Mouse (Mus musculus) cerebellum, adult 2 months (tissue): ENCODE results near the gene Nek5. TPM values are rescaled to one million over a fixed set of nuclear protein-coding genes. Genes with fewer than 3 reads are reported as not detected.
"Not testable (repeated sequence)": the region's sequence is repeated elsewhere in the genome, so short reads cannot be mapped to it uniquely, and the experiment has no call there.

Source experiments
- DNase-seq, 2 experiments: peaks; one replicate each; pipeline ENCODE4 v3.0.0; 2021
- H3K27ac ChIP-seq: fragments of 200-500 bp; 2 replicates; pipeline ENCODE4 v1.5.1; 2012; ENCODE audit warnings: low read length, control low read depth, inconsistent platforms; ENCODE audit not compliant: insufficient read depth
- H3K27me3 ChIP-seq: fragments of 200-500 bp; 2 replicates; pipeline ENCODE4 v1.6.1; 2012; ENCODE audit warnings: inconsistent platforms, mild to moderate bottlenecking, low read length, moderate library complexity; ENCODE audit not compliant: control insufficient read depth, insufficient read depth
- H3K4me1 ChIP-seq: fragments of 200-500 bp; 2 replicates; pipeline ENCODE4 v1.6.1; 2011; ENCODE audit warnings: low read length; ENCODE audit not compliant: control insufficient read depth, insufficient read depth
- H3K4me3 ChIP-seq: fragments of 200-500 bp; replicated peaks from 2 replicates; pipeline ENCODE3; 2011; ENCODE audit warnings: mild to moderate bottlenecking, low read depth, low read length, control low read depth; ENCODE audit not compliant: insufficient read depth
- CTCF ChIP-seq: fragments of 200-500 bp; IDR thresholded peaks from 2 replicates; pipeline ENCODE4 v1.5.1; 2011; ENCODE audit warnings: low read depth, mild to moderate bottlenecking, control low read depth, low read length, moderate library complexity, borderline replicate concordance; ENCODE audit not compliant: insufficient read depth
- POLR2A ChIP-seq: fragments of 200-500 bp; IDR thresholded peaks from 2 replicates; pipeline ENCODE4 v1.6.1; 2011; ENCODE audit warnings: low read length, control low read depth, borderline replicate concordance; ENCODE audit not compliant: insufficient read depth
- WGBS: fragments of 180-500 bp; shearing (Covaris S2); methylation state at CpG from one replicate; pipeline ENCODE4 v1.1.7; 2018; 5-methylcytosine and 5-hydroxymethylcytosine counted together
- polyA plus RNA-seq: library from polyadenylated mRNA; depleted of rRNA; stranded (reverse); fragments of >200 nt; gene quantifications from 2 replicates; pipeline ENCODE4 v1.2.3, GENCODE M21; 2012

Nek5 gene
- polyA plus RNA-seq, 1 experiment, result 0.33 TPM

DNA sequence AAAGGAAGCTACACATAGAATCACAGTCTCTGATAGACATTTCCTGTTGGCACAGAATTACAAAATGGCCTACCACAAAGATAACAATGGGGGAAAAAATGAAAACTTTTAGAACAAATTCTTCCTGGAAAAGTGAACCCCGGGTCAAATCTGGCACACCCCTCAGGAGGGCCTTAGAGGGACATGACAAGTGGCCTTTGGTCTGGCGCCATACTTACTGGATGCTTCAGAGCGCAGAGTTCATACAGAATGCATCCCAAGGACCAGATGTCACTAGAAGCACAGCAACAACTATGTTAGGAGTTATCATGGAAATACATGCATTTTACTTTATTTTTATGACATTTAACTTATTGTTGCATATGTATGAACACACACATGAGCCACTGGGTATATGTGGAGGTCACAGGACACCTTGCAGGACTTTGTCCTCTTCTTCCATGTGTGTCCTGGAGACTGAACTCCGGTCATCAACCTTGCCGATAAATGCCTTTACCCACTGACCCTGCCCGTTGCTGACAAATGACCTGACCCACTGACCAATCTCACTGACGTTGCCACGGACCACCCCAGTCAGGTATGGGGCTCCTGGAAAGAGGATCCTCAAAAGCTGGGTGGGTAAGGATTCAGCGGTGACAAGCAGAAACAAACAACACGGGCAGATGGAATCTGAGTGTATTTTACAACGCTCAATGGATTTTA is 24.9 kb upstream of the Nek5 start:
- TF ChIP-seq CTCF (no peak), POLR2A (no peak)
- no peak for DNase-seq
- Histone ChIP-seq H3K27ac (no peak overlapping the region), H3K4me3 (no peak overlapping the region), H3K27me3 (no peaks in the 10 kb centered on the region), H3K4me1 (no peaks in the 10 kb centered on the region; the same call in 1 of the 2 replicates)
- 81% methylated on average over 11 of the region's 11 CpGs for WGBS

DNA sequence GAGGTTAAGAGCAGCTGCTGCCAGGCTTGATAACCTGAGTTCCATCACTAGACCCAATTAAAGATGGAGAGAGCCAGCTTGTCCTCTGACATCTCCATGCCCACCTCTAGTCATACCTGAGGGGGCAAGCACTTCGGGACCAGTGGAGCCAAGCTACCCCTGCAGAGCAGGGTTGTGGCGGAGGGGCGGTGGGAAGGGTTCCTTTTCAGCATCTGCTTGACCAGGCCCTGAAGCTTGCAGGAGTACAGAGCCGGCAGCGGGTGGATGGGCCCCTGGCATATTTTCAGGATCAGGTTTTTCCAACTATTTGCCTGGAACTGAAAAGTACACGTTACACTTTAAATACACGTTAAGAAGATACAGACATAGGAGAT is 23.5 kb upstream of the Nek5 start:
- Histone ChIP-seq H3K4me1 (peaks cover 3% of the 10 kb centered on the region), H3K4me3 (no peak overlapping the region), H3K27ac (no peak overlapping the region), H3K27me3 (no peaks in the 10 kb centered on the region)
- DNase-seq, result no peak
- 91% methylated on average over 7 of the region's 7 CpGs for WGBS
- TF ChIP-seq POLR2A (no peak), CTCF (no peak)

DNA sequence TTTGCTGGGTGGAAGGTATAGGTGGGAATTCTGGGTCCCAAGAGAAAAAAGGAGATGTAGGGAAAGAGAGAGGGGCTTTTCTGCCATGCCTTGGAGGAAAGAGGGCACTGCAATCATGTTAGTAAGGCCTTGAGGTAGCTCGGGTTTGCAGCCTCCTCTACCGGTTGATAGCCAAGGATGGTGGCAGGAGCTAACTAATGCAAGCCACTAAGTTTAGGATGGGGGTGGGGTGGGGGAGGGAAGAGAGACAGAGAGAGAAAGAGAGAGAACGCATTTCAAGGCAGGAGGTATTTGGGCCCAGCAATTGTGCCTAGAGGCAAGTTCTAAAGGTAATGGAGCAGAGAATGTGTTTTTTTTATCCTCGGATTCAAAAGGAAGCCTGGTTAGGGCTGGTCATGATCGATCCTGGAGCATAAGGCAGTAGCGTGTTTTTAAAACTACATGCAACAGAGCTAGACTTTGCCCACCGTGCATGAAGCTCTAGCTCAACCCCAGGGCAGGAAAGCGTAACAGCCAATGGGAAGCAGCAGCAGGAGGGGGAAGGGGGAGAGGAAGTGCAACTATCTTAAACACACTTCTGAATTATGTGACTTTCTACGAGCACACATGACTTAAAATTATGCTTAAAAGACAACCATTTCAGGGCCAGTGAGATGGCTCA is 23.0 kb upstream of the Nek5 start:
- Histone ChIP-seq H3K4me1 (peaks cover 3% of the 10 kb centered on the region), H3K27ac (no peak overlapping the region), H3K4me3 (no peak overlapping the region), H3K27me3 (no peaks in the 10 kb centered on the region)
- 88% methylated on average over 9 of the region's 9 CpGs for WGBS
- no peak for DNase-seq
- no peak for TF ChIP-seq CTCF
- no peak for TF ChIP-seq POLR2A

DNA sequence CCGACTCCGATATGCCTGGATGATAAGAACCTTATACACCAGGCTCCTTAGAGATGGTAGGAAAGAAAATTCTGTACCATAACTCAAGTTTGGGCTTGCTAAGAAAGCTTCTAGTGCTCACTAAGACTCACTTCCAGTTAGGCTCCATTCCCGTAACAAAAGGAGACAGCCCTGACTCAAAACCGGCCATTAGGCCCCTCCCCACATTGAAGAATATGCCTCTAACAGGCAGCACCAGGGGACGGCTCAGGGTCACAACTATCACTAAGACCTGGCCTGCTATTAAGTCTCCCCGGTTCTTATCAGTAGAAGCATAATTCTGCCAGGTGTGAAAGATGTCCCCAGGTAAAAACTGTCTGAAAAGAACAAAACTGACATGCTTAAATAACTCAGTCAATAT is 21.0 kb upstream of the Nek5 start:
- TF ChIP-seq POLR2A (no peak), CTCF (no peak)
- Histone ChIP-seq H3K27ac (no peak overlapping the region), H3K4me3 (no peak overlapping the region), H3K27me3 (no peaks in the 10 kb centered on the region), H3K4me1 (peaks cover 3% of the 10 kb centered on the region)
- 93% methylated on average over 6 of the region's 6 CpGs for WGBS
- no peak for DNase-seq

DNA sequence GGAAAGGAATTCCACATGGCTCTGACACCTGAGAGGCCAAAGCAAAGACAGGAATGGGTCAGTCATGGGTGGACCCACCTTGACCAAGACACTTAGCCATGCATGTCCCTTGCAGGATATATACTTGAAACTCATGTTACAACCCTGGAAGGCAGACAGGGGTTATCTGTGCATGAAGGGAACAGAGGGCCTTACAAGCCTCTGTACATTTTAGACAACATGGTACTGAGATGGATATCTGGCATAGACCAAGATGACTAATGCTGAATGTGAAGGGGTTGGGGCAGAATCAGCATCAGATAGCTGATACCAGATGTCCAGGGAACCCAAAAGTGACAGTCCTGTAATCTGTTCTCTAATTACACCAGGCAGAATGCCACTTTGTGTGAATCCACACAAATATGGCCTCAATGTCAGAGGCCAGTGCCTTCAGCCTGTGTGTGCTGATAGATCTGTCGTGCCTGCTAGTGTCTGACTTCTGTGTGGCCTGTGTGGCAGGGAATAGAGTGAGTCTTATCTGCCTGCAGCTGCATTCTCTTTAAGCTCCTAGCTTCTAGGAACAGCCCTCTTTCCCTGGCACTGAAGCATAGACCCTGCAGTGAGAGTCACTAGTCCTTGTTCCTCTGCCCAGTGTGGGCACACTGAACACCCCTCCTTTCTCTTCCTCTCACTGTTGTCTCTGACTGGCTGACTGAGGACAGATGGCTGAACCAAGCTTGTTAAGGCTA is 19.1 kb upstream of the Nek5 start:
- peak in 1 of 2 experiments; percentile 23 for DNase-seq
- Histone ChIP-seq H3K27me3 (no peaks in the 10 kb centered on the region), H3K4me3 (no peak overlapping the region), H3K27ac (peak overlapping the region; percentile 31; the same call in 1 of the 2 replicates), H3K4me1 (peaks cover 3% of the 10 kb centered on the region)
- no peak for TF ChIP-seq POLR2A
- no peak for TF ChIP-seq CTCF
- WGBS, result 36% methylated on average over 1 of the region's 1 CpGs

DNA sequence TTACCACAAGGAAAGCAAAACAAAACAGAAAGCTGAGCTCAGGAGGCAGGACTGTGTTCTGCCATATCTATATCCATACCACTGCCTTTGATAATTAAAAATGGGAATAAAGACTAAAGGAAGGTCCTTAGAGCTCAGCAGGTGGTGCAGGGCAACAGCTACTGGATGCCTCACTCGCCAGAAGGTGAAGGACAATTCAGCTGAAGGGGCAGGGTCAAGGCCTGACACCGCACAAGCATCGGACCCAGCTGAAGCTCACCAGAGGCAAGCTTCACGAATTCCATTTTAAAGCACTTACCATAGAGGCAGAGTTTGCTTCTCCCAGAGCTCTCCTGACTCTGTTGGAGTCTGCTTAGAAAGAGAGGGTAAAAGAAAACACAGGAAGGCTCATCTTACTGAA is 17.7 kb upstream of the Nek5 start:
- 85% methylated on average over 4 of the region's 4 CpGs for WGBS
- H3K27me3 ChIP-seq, result no peaks in the 10 kb centered on the region
- no peak for DNase-seq
- peaks cover 3% of the 10 kb centered on the region; the same call in 1 of the 2 replicates for H3K4me1 ChIP-seq
- TF ChIP-seq CTCF, result no peak
- no peak for TF ChIP-seq POLR2A
- H3K4me3 ChIP-seq, result no peak overlapping the region
- no peak overlapping the region for H3K27ac ChIP-seq

DNA sequence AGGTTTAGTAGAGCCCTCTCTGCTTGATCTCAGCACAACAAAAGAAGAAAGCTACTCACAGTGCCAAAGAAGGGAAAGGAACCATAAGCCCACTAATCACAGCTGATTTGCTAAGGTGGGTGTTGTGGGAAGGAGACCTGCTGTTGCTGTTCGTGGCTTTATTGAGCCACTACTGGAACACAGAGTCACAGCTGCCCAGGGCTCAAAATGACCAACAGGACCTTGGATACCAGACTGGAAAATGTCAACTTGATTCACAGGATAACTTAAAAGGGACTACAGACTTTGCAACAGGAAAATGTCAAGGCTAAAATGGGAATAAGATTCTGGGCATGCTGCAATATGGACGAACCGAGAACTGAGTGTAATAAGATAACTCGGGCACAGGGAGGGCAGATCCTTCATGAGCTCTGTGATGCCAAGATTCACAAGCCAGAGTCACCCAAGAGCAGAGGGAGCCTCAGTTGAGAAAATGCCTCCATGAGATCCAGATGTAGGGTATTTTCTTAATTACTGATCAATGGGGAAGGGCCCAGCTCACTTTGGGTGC is 17.1 kb upstream of the Nek5 start:
- H3K4me1 ChIP-seq, result peaks cover 3% of the 10 kb centered on the region; the same call in 1 of the 2 replicates
- H3K27me3 ChIP-seq, result no peaks in the 10 kb centered on the region
- WGBS, result 92% methylated on average over 4 of the region's 4 CpGs
- H3K4me3 ChIP-seq, result no peak overlapping the region
- no peak overlapping the region for H3K27ac ChIP-seq
- no peak for TF ChIP-seq POLR2A
- TF ChIP-seq CTCF, result no peak
- no peak for DNase-seq

DNA sequence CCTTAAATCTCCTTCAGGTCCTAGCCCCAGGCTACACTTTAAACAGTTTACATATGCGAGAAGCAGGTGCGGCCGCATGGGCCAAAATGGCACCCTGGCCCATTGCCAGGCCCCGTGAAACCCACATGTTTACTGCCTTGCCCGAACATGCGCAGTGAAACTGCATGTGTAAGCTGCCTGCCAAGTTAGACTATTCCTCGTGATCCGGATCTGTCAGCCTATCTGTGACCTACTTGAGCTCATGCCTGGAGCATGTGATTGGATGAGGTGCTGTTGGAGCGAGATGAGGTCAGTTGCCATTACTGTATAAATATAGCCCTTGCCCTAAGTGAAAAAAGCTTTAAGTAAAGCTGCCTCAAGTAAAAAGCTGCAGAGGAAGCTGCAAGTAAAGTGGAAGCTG is 11.6 kb upstream of the Nek5 start:
- not testable (repeated sequence) for H3K4me3 ChIP-seq, H3K27ac ChIP-seq, H3K4me1 ChIP-seq, H3K27me3 ChIP-seq
- 18% methylated on average over 9 of the region's 9 CpGs for WGBS
- DNase-seq, result peak; percentile 47 to 68
